Mouse (Mus musculus): ENCODE data around the gene Phox2b. TPM values are rescaled to one million over a fixed set of nuclear protein-coding genes. Genes with fewer than 3 reads are reported as not detected.

Phox2b gene
- polyA plus RNA-seq (2015; fragmentation: Nextera tagmentation; extraction: Ambion mirVana) = 0.21 TPM in 1 of 2 replicates, not detected in the other

- Histone ChIP-seq H3K27me3 (ENCODE audit: insufficient read depth, low read length) (peaks cover 93% of the 10 kb centered on the region), H3K9ac (ENCODE audit: low read depth, low read length) (no peak within 1 kb of the TSS), H3K4me1 (replicated peaks; ENCODE audit: insufficient read depth, low read length) (no peaks in the 10 kb centered on the region), H3K27ac (no peak within 1 kb of the TSS), H3K4me2 (ENCODE audit: low read length) (no peak within 1 kb of the TSS), H3K4me3 (replicated peaks; ENCODE audit: low read depth, low read length) (no peak within 1 kb of the TSS), H3K36me3 (ENCODE audit: insufficient read depth, low read length) (no peaks in the 10 kb centered on the region), H3K9me3 (replicated peaks; ENCODE audit: low read length) (no peaks in the 10 kb centered on the region)
- ATAC-seq (replicated peaks; ENCODE audit: low FRiP score, low read depth) = no peak
- peak; percentile 18 for DNase-seq (ENCODE audit: low spot score)
- TF ChIP-seq CTCF (IDR thresholded peaks at IDR 0.05; ENCODE audit: low read depth) = no peak
- WGBS = 2% methylated on average over 16 of the region's 16 CpGs
Measured at GRCm38 (mm10) chr5:67098733-67099323, at the start of gene Phox2b. TSS of gene Phox2b (minus strand) at chr5:67099301.

- no peak for TF ChIP-seq CTCF (IDR thresholded peaks at IDR 0.05; ENCODE audit: low read depth)
- H3K4me1 ChIP-seq (replicated peaks; ENCODE audit: insufficient read depth, low read length) = no peaks in the 10 kb centered on the region
- H3K27me3 ChIP-seq (ENCODE audit: insufficient read depth, low read length) = no peaks in the 10 kb centered on the region
- H3K4me2 ChIP-seq (ENCODE audit: low read length) = no peak overlapping the region
- H3K4me3 ChIP-seq (replicated peaks; ENCODE audit: low read depth, low read length) = no peak overlapping the region
- no peak overlapping the region for H3K9ac ChIP-seq (ENCODE audit: low read depth, low read length)
- ATAC-seq (replicated peaks; ENCODE audit: low FRiP score, low read depth) = no peak
- WGBS = 66% methylated on average over 4 of the region's 4 CpGs
- DNase-seq (ENCODE audit: low spot score) = no peak
- no peaks in the 10 kb centered on the region for H3K9me3 ChIP-seq (replicated peaks; ENCODE audit: low read length)
- H3K36me3 ChIP-seq (ENCODE audit: insufficient read depth, low read length) = no peaks in the 10 kb centered on the region
- no peak overlapping the region for H3K27ac ChIP-seq
Measured at GRCm38 (mm10) chr5:67142622-67143021, 43.5 kb upstream of the Phox2b start.

- 67% methylated on average over 25 of the region's 25 CpGs for WGBS
- no peak for ATAC-seq (replicated peaks; ENCODE audit: low FRiP score, low read depth)
- Histone ChIP-seq H3K36me3 (ENCODE audit: insufficient read depth, low read length) (no peaks in the 10 kb centered on the region), H3K9ac (ENCODE audit: low read depth, low read length) (no peak overlapping the region), H3K27ac (no peak overlapping the region), H3K4me1 (replicated peaks; ENCODE audit: insufficient read depth, low read length) (no peaks in the 10 kb centered on the region), H3K4me2 (ENCODE audit: low read length) (no peak overlapping the region), H3K9me3 (replicated peaks; ENCODE audit: low read length) (no peaks in the 10 kb centered on the region), H3K4me3 (replicated peaks; ENCODE audit: low read depth, low read length) (no peak overlapping the region), H3K27me3 (ENCODE audit: insufficient read depth, low read length) (no peaks in the 10 kb centered on the region)
- no peak for DNase-seq (ENCODE audit: low spot score)
- TF ChIP-seq CTCF (IDR thresholded peaks at IDR 0.05; ENCODE audit: low read depth) = no peak
Measured at GRCm38 (mm10) chr5:67139052-67140015, 40.2 kb upstream of the Phox2b start.

GRCm38 (mm10) chr5:67138643-67139042, 39.5 kb upstream of the Phox2b start:
- H3K4me2 ChIP-seq (ENCODE audit: low read length) = no peak overlapping the region
- no peaks in the 10 kb centered on the region for H3K27me3 ChIP-seq (ENCODE audit: insufficient read depth, low read length)
- TF ChIP-seq CTCF (IDR thresholded peaks at IDR 0.05; ENCODE audit: low read depth) = no peak
- no peaks in the 10 kb centered on the region for H3K9me3 ChIP-seq (replicated peaks; ENCODE audit: low read length)
- H3K27ac ChIP-seq = no peak overlapping the region
- ATAC-seq (replicated peaks; ENCODE audit: low FRiP score, low read depth) (no peak), DNase-seq (ENCODE audit: low spot score) (no peak)
- no peaks in the 10 kb centered on the region for H3K4me1 ChIP-seq (replicated peaks; ENCODE audit: insufficient read depth, low read length)
- no peaks in the 10 kb centered on the region for H3K36me3 ChIP-seq (ENCODE audit: insufficient read depth, low read length)
- H3K4me3 ChIP-seq (replicated peaks; ENCODE audit: low read depth, low read length) = no peak overlapping the region
- WGBS = 57% methylated on average over 8 of the region's 8 CpGs
- no peak overlapping the region for H3K9ac ChIP-seq (ENCODE audit: low read depth, low read length)

- no peak for TF ChIP-seq CTCF (IDR thresholded peaks at IDR 0.05; ENCODE audit: low read depth)
- Histone ChIP-seq H3K9me3 (replicated peaks; ENCODE audit: low read length) (no peaks in the 10 kb centered on the region), H3K9ac (ENCODE audit: low read depth, low read length) (no peak overlapping the region), H3K27ac (no peak overlapping the region), H3K36me3 (ENCODE audit: insufficient read depth, low read length) (no peaks in the 10 kb centered on the region), H3K4me1 (replicated peaks; ENCODE audit: insufficient read depth, low read length) (no peaks in the 10 kb centered on the region), H3K27me3 (ENCODE audit: insufficient read depth, low read length) (no peaks in the 10 kb centered on the region), H3K4me2 (ENCODE audit: low read length) (no peak overlapping the region), H3K4me3 (replicated peaks; ENCODE audit: low read depth, low read length) (no peak overlapping the region)
- peak; percentile 6 for DNase-seq (ENCODE audit: low spot score)
- no peak for ATAC-seq (replicated peaks; ENCODE audit: low FRiP score, low read depth)
- WGBS = 20% methylated on average over 6 of the region's 6 CpGs
Measured at GRCm38 (mm10) chr5:67134698-67135097, 35.6 kb upstream of the Phox2b start.

GRCm38 (mm10) chr5:67131671-67132070, 32.6 kb upstream of the Phox2b start:
- 75% methylated on average over 2 of the region's 2 CpGs for WGBS
- DNase-seq (ENCODE audit: low spot score) (no peak), ATAC-seq (replicated peaks; ENCODE audit: low FRiP score, low read depth) (no peak)
- Histone ChIP-seq H3K4me2 (ENCODE audit: low read length) (no peak overlapping the region), H3K9me3 (replicated peaks; ENCODE audit: low read length) (no peaks in the 10 kb centered on the region), H3K27me3 (ENCODE audit: insufficient read depth, low read length) (no peaks in the 10 kb centered on the region), H3K27ac (no peak overlapping the region), H3K4me3 (replicated peaks; ENCODE audit: low read depth, low read length) (no peak overlapping the region), H3K36me3 (ENCODE audit: insufficient read depth, low read length) (no peaks in the 10 kb centered on the region), H3K4me1 (replicated peaks; ENCODE audit: insufficient read depth, low read length) (no peaks in the 10 kb centered on the region), H3K9ac (ENCODE audit: low read depth, low read length) (no peak overlapping the region)
- TF ChIP-seq CTCF (IDR thresholded peaks at IDR 0.05; ENCODE audit: low read depth) = no peak
